Mouse (Mus musculus) kidney, adult 9 months (tissue): ENCODE results near the gene Rfc1.
"Not testable (repeated sequence)": the region's sequence is repeated elsewhere in the genome, so short reads cannot be mapped to it uniquely, and the experiment has no call there.

Source experiments
- DNase-seq: peaks from one replicate; pipeline ENCODE4 v3.0.0; 2022

Rfc1 gene

DNA sequence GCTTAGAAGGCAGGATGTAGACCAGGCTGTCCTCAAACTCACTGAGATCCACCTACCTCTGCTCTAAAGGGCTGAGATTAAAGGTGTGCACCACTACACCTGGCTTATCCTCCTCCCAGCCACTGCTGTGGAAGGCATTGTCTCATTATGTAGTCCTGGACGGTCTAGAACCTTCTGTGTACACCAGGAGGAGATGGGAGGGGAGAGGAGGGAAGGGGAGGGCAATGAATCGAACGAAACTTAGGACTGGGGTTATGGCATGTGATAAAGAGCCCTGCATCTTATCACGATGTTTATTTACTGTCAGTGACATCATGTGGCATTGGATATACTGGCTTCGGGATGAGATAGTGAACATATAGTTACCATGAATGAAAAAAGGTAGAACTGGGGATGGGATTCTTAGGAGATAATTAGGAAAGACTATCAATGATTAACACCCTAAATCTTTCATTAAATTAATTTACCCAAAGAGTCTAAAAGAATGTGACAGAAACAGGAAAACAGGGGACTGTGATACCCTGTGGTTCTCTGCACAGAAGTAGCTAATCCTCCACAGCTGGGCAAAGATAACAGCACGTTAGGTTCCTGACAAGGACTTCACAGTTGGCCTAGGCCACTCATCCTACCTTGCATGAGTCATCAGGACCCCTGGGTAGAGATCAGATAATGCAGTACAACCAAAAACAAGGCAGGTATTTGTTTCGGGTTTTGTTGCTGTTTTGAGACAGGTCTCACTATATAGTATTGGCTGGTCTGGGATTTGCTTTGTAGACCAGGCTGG, 37.1 kb downstream of the Rfc1 start:
- no peak for DNase-seq

DNA sequence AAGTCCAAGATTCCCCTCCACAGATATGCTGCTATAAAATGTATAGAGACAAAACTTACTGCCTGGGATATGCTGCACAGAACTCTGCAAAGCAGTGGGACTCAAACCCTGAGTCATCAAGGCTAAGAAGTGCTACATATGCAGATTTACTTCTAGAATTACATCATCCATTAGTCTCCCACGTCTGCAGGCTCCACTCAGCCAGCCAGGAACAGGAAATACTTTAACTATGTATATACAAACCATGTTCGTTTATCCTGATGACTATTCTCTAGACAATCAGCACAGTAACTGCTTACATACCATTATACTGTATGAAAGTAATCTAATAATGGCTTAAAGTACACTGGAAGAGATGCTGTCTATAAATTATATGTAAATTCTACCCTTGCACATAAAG, 41.2 kb downstream of the Rfc1 start:
- DNase-seq = no peak

- DNase-seq = no peak
These were observed 41.8 kb downstream of the Rfc1 start for GRCm38 (mm10) chr5:65293627-65294026.

DNA sequence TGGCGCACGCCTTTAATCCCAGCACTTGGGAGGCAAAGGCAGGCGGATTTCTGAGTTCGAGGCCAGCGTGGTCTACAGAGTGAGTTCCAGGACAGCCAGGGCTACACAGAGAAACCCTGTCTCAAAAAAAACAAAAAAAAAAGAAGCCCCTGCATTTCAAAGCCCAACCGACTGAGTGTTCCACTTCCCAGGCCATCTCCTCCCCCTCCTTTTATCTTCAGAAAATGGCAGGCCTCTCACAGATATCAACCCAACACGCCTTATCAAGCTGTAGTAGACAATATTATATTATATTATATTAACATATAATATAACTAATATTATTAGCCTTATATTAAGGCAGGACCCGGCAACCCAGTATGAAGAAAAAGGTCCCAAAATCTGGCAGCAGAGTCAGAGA, 46.5 kb downstream of the Rfc1 start:
- not testable (repeated sequence) for DNase-seq

GRCm38 (mm10) chr5:65287751-65288701, 47.4 kb downstream of the Rfc1 start:
- DNase-seq = no peak

- DNase-seq = peak; percentile 11
These were observed 51.3 kb downstream of the Rfc1 start for GRCm38 (mm10) chr5:65284171-65284570.

- no peak for DNase-seq
These were observed 54.3 kb downstream of the Rfc1 start for GRCm38 (mm10) chr5:65281216-65281615.

DNA sequence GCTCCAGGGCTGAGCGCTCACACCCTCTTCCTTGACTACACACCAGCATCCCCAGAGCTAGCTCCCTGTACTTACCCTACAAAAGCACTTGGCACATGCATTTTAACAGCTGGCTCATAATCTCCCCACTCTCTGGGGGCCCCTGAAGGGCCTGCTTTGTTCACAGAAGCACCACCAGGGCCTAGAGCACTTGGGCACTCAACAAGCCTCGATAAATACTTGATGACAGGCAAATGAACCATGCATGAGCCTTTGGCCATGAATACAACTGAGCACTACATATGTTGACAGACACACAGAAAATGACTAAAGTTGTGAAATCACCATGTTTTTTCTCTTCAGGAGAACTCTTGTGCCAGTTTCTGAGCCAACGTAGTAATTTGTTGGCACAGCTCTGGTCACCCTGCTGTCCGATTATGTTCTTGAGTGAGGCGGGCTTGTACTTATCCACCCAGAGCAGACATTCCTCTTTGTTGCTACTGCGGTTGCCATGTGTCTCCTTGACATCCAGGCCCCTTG, 56.3 kb downstream of the Rfc1 start:
- DNase-seq = no peak

DNA sequence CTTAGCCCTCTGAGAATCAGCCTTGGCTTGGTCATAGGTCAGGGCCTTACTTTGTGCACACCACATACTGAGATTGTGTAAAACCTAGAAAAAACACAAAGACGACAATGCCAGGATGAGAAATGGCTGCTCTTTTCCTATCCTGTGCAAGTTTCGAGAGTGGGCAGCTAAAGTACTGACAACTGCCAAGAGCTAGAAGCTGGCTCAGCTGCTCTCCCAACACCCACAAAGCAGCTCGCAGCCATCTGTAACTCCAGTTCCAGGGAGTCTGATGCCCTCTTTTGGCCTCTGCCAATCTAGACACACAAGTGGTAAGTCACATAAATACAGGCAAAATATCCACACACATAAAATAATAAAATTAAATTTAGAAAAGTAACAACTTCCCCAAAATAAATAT, 61.5 kb downstream of the Rfc1 start:
- no peak for DNase-seq

DNA sequence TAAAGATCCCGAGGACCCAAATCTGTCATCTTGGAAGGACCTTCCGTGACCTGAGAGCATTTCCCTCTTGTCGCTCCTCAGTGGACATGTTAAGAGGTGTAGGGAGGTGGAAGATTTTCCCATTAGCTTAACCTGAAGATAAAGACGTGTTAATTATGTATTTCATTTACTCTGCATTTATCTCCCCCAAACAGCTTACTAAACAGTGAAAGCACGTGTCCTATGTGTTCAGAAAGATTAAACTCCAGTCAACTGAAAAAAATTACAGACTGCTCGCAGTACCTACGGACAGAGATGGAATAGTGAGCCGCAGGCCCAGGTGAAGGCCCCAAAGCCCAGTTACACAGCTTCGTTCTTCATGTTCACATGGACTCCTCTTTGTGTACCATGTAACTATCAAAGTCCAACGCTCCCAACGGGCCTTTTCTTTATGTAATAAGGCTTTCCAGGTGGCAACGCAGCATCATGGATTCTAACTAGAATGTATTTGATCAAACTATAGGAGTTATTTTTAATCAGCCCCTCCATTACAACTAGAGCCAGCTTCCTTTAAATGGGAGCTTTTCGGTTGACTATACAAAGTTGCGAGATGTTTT, 77.5 kb downstream of the Rfc1 start:
- DNase-seq = no peak

DNA sequence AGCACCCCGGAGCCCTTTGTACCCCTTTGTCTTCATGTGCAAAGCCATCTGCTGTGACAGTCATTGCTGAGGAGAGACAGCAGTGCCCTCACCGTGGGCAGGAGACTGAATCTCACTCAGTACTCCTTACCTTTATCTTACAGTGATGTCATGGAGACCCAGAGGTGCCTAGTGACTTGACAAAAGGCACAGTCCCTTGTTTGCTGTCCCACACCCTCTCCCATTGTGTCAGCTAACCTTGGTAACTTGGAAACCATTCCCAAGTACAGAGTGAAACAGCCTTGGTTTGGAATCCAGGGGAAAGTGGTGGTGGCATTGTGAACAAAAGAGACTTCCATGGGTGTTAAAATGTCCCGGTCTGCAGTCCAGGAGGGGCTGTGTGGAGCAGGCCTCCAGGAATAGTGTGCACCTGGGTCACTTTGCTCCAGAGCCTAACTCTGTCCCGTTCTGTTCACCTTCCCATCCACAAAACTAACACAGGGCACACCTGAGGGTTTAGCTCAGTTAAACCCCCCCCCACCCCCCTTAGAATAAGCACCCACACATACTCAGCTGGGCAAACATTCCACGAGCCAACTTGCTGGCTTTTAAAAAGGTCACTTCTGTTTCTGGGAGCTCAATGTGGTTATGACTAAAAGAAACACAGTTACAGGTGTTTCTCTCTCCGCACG, 85.2 kb downstream of the Rfc1 start:
- DNase-seq = no peak

- peak; percentile 17 for DNase-seq
These were observed 88.2 kb downstream of the Rfc1 start for GRCm38 (mm10) chr5:65247296-65247695.

GRCm38 (mm10) chr5:65242740-65243139, 92.7 kb downstream of the Rfc1 start:
- DNase-seq = peak; percentile 21

- no peak for DNase-seq
These were observed 104.0 kb downstream of the Rfc1 start for GRCm38 (mm10) chr5:65231289-65232003.

DNA sequence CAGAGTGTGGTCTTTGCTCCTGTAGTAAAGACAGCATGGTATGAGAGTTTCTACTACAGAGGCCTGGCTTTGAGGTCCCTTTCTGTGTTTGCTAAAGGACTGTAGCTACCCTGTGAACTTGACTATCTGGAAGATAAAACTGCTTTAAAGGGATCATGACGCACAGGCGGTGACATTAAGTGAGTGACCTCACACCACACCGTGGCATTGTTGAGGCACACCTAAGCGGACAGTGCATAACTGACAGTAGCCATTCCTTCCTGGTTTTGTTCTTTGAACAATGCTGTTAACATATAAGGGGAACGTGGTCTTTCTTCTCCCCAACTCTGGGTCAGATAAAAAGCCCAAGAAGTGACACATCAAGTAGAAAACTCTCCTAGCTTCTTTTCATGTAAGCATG, 111.4 kb downstream of the Rfc1 start:
- DNase-seq = no peak

GRCm38 (mm10) chr5:65221037-65221436, 114.4 kb downstream of the Rfc1 start:
- no peak for DNase-seq

GRCm38 (mm10) chr5:65217305-65218269, 117.9 kb downstream of the Rfc1 start:
- no peak for DNase-seq

GRCm38 (mm10) chr5:65213321-65213720, 122.1 kb downstream of the Rfc1 start:
- peak; percentile 38 for DNase-seq
